14 mouse cellular contexts compared by ENCODE assay signal in the genomic region with DNA sequence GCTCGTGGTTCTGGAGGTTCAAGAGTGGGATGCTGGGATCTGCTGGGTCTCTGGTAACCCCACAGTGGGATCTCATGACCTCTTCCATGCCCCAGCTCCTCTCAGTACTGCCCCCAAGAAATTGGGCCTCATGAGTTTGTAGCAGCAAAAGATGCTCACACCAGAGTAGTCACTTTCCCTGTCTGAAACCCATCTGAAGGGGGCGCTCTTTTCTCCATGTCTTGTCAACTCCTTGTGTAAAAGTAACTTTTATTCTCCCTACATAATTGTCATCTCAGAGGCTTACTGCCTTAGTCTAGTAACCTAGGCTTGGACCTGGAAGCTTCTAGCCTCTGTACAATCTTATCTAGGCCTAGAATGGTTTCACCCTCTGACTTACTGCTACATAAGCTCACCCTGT. TPM values are rescaled to one million over a fixed set of nuclear protein-coding genes. Genes with fewer than 3 reads are reported as not detected.
DNase-seq lines count a peak whose midpoint lies in the region; ATAC-seq and TF ChIP-seq lines count a peak whose summit lies in the region.
"Had no signal": no experiment of that assay in that cellular context is flagged by ENCODE, and none has a peak within 500 bp of the region (broad histone marks: within the 10 kb centered on the region; RNA-seq: fewer than 3 reads in every experiment).

No protein-coding gene starts in this region.

- WGBS in intestine, postnatal 0 days = 94% methylated on average over 2 of the region's 2 CpGs
- WGBS in intestine, embryonic 16.5 days = 85% methylated on average over 2 of the region's 2 CpGs

- TF ChIP-seq CTCF in intestine, postnatal 0 days (IDR thresholded peaks at IDR 0.05; ENCODE audit: low read depth) = peak; percentile 52

- H3K9me3 ChIP-seq in intestine, postnatal 0 days (ENCODE audit: control insufficient read depth) = no peaks in the 10 kb centered on the region
- H3K9me3 ChIP-seq in intestine, embryonic 16.5 days (ENCODE audit: control insufficient read depth, low read length) = no peaks in the 10 kb centered on the region
- H3K9me3 ChIP-seq: limb, embryonic 13.5 days had no signal

- no peak overlapping the region for H3K27ac ChIP-seq in intestine, postnatal 0 days (ENCODE audit: low read depth, low read length)
- no peak overlapping the region for H3K27ac ChIP-seq in intestine, embryonic 16.5 days (ENCODE audit: low read length)
- H3K27ac ChIP-seq: limb, embryonic 13.5 days had no signal

- H3K4me1 ChIP-seq in intestine, postnatal 0 days (replicated peaks; ENCODE audit: control insufficient read depth, insufficient read depth, low read length) = no peaks in the 10 kb centered on the region; the same call in 1 of the 2 replicates
- peaks cover 5% of the 10 kb centered on the region; the same call in 1 of the 2 replicates for H3K4me1 ChIP-seq in intestine, embryonic 16.5 days (ENCODE audit: control insufficient read depth, insufficient read depth, low read length)
- H3K4me1 ChIP-seq: limb, embryonic 13.5 days had no signal

- H3K9ac ChIP-seq in intestine, postnatal 0 days (ENCODE audit: low read depth, low read length) = no peak overlapping the region
- no peak overlapping the region for H3K9ac ChIP-seq in intestine, embryonic 16.5 days (ENCODE audit: low read depth, low read length)
- H3K9ac ChIP-seq: limb, embryonic 13.5 days had no signal

- no peak overlapping the region for H3K4me3 ChIP-seq in intestine, postnatal 0 days (ENCODE audit: low read depth, low read length)
- H3K4me3 ChIP-seq in intestine, embryonic 16.5 days (ENCODE audit: low read length) = no peak overlapping the region
- H3K4me3 ChIP-seq: limb, embryonic 13.5 days had no signal

- peak; percentile 38 for DNase-seq in CD4-positive, CD25-positive, alpha-beta regulatory T cell, adult 2 months (ENCODE audit: low read depth, low spot score)
- DNase-seq in retina, embryonic 14.5 days (ENCODE audit: low spot score) = peak; percentile 37
- no peak for DNase-seq in retina, postnatal 1 day
- peak; percentile 36 for DNase-seq in induced T-regulatory cell, adult 2 months (ENCODE audit: low read depth)
- no peak for DNase-seq in frontal cortex, postnatal 14 days (ENCODE audit: low spot score in 2 of 2)
- DNase-seq: cerebellum, adult 2 months; heart, adult 18-20 months; kidney, postnatal 36 days; lung, adult 2 months; right cerebral cortex, postnatal 25 days had no signal

- H3K36me3 ChIP-seq in intestine, postnatal 0 days (ENCODE audit: control insufficient read depth, insufficient read depth) = peaks cover 99% of the 10 kb centered on the region
- H3K36me3 ChIP-seq in intestine, embryonic 16.5 days (ENCODE audit: control insufficient read depth, insufficient read depth, low read length) = peaks cover 54% of the 10 kb centered on the region

- ATAC-seq in CD4-positive, CD25-positive, alpha-beta regulatory T cell, adult 4 months = no peak
- ATAC-seq in intestine, postnatal 0 days = no peak
- ATAC-seq in intestine, embryonic 16.5 days = no peak

- no peaks in the 10 kb centered on the region for H3K27me3 ChIP-seq in intestine, postnatal 0 days (replicated peaks; ENCODE audit: control insufficient read depth, insufficient read depth, low read length)
- H3K27me3 ChIP-seq in intestine, embryonic 16.5 days (replicated peaks; ENCODE audit: control insufficient read depth, insufficient read depth, low read length) = no peaks in the 10 kb centered on the region
- H3K27me3 ChIP-seq: limb, embryonic 13.5 days had no signal

- H3K4me2 ChIP-seq in intestine, postnatal 0 days (replicated peaks; ENCODE audit: low read depth) = no peak overlapping the region
- H3K4me2 ChIP-seq in intestine, embryonic 16.5 days (ENCODE audit: low read depth, low read length) = no peak overlapping the region
- H3K4me2 ChIP-seq: limb, embryonic 13.5 days had no signal

RNA-seq across cellular contexts. Expression of gene Iffo2, which starts 52.4 kb away (rescaled TPM):
- polyA plus RNA-seq in CD4-positive, CD25-positive, alpha-beta regulatory T cell, adult 4 months (2017; shearing (Covaris generic)) = 1 to 10 TPM; 3.0 to 3.8 TPM
- polyA plus RNA-seq in intestine, postnatal 0 days (2015; fragmentation: Nextera tagmentation; extraction: Ambion mirVana) = 3.4 and 4.0 TPM in 2 replicates
- polyA plus RNA-seq in intestine, embryonic 16.5 days (2015; fragmentation: Nextera tagmentation; extraction: Ambion mirVana) = 1.9 and 2.0 TPM in 2 replicates

Comparison
In these comparisons a context has a peak if more than half of its experiments do, and no peak if none do; other contexts are left out.
1. DNase-seq: peak in CD4-positive, CD25-positive, alpha-beta regulatory T cell, adult 2 months (single experiment), retina, embryonic 14.5 days (single experiment) and induced T-regulatory cell, adult 2 months (single experiment); none in retina, postnatal 1 day (single experiment) and frontal cortex, postnatal 14 days (0 of 2).